Mouse (Mus musculus) lung, postnatal 0 days (tissue): Measurements from ENCODE around the gene Ranbp17. TPM values are rescaled to one million over a fixed set of nuclear protein-coding genes. Genes with fewer than 3 reads are reported as not detected.
A peak's percentile ranks its signal among the peaks of the same experiment; 100 is the strongest.
"Not testable (repeated sequence)": the region's sequence is repeated elsewhere in the genome, so short reads cannot be mapped to it uniquely, and the experiment has no call there.

ENCODE experiments used
- ATAC-seq: fragments of 200-750 bp; cut with Nextera tagmentation; 2 replicates; pipeline ENCODE4 v1.8.0; 2017; ENCODE audit warnings: moderate library complexity
- DNase-seq: peaks from one replicate; pipeline ENCODE4 v3.0.0-alpha.2; 2016; ENCODE audit warnings: low spot score
- H3K27ac ChIP-seq: fragments of 300-500 bp; sonication (generic); 2 replicates; pipeline ENCODE4 v1.5.1; 2014; ENCODE audit warnings: antibody characterized with exemption, mild to moderate bottlenecking, low read length, mixed read lengths
- H3K27me3 ChIP-seq: fragments of 300-500 bp; sonication (generic); replicated peaks from 2 replicates; pipeline ENCODE4 v1.6.1; 2014; ENCODE audit warnings: low read length, mixed read lengths; ENCODE audit not compliant: insufficient read depth
- H3K36me3 ChIP-seq: fragments of 300-500 bp; sonication (generic); 2 replicates; pipeline ENCODE4 v1.6.1; 2014; ENCODE audit warnings: low read length, mixed read lengths; ENCODE audit not compliant: insufficient read depth
- H3K4me1 ChIP-seq: fragments of 300-500 bp; sonication (generic); 2 replicates; pipeline ENCODE4 v1.6.1; 2014; ENCODE audit warnings: antibody characterized with exemption, low read depth, low read length, mixed read lengths; ENCODE audit not compliant: insufficient read depth
- H3K4me2 ChIP-seq: fragments of 300-500 bp; sonication (generic); replicated peaks from 2 replicates; pipeline ENCODE4 v1.6.1; 2014; ENCODE audit warnings: low read depth, mild to moderate bottlenecking, low read length, moderate library complexity, mixed read lengths
- H3K4me3 ChIP-seq: fragments of 300-500 bp; sonication (generic); 2 replicates; pipeline ENCODE4 v1.5.1; 2014; ENCODE audit warnings: low read depth, low read length
- H3K9ac ChIP-seq: fragments of 300-500 bp; sonication (generic); replicated peaks from 2 replicates; pipeline ENCODE4 v1.6.1; 2014; ENCODE audit warnings: low read depth, mild to moderate bottlenecking
- H3K9me3 ChIP-seq: fragments of 300-500 bp; sonication (generic); 2 replicates; pipeline ENCODE4 v1.6.1; 2016; ENCODE audit warnings: low read length, mixed read lengths
- CTCF ChIP-seq: IDR thresholded peaks from 2 replicates; pipeline ENCODE4 v1.5.1; 2016; ENCODE audit warnings: antibody characterized with exemption, mild to moderate bottlenecking
- EP300 ChIP-seq: IDR thresholded peaks from 2 replicates; pipeline ENCODE4 v1.6.1; 2016; ENCODE audit warnings: antibody characterized with exemption, mild to moderate bottlenecking, control low read depth
- WGBS: fragments of 180-500 bp; shearing (Covaris S2); extraction: QIAGEN DNeasy Blood & Tissue Kit; methylation state at CpG from one replicate; pipeline ENCODE4 v1.1.7; 2014; 5-methylcytosine and 5-hydroxymethylcytosine counted together
- polyA plus RNA-seq: library from polyadenylated mRNA; unstranded; fragments of >200 nt; fragmentation: Nextera tagmentation; extraction: Ambion mirVana; gene quantifications from 2 replicates; pipeline ENCODE4 v1.2.1, GENCODE M21; 2015

Gene Ranbp17
- polyA plus RNA-seq, 1 experiment from 2014 or later, result 2.5 TPM

DNA sequence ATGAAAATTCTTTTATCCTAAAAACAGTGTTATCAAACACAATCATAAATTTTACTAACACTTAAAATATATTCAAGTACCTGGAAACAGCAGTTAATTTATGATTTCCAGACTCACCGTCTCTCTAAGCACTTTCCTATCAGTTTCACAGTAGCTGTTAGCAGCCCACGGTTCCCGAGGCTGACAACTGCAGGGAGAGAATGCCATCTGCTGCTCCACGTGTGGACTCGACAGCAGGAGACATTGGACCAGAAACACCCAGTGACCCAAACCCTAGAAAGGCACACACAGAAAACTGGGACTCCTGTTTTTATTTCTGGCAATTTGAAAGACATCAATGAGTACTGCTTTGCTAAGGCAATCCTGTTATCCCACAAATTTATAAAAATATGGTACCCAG is 79.7 kb downstream of the Ranbp17 start:
- H3K27ac ChIP-seq, result no peak overlapping the region
- whole genome bisulfite sequencing, result 25% methylated on average over 5 of the region's 5 CpGs

GRCm38 (mm10) chr11:33428238-33428637 is 85.3 kb downstream of the Ranbp17 start:
- not testable (repeated sequence) for H3K9me3 ChIP-seq, H3K36me3 ChIP-seq, H3K27me3 ChIP-seq, H3K4me3 ChIP-seq, DNase-seq, H3K4me2 ChIP-seq, H3K27ac ChIP-seq, H3K4me1 ChIP-seq, H3K9ac ChIP-seq, ATAC-seq
- 91% methylated on average over 17 of the region's 17 CpGs for WGBS

More for the DNA sequence above, 79.7 kb downstream of the Ranbp17 start:
- ATAC-seq (no peak), DNase-seq (no peak)
- H3K4me3 ChIP-seq, result no peak overlapping the region
- no peak for TF ChIP-seq EP300
- TF ChIP-seq CTCF, result no peak
- no peak overlapping the region for H3K4me2 ChIP-seq
- H3K4me1 ChIP-seq, result no peaks in the 10 kb centered on the region
- H3K9me3 ChIP-seq, result no peaks in the 10 kb centered on the region
- no peaks in the 10 kb centered on the region for H3K27me3 ChIP-seq
- no peak overlapping the region for H3K9ac ChIP-seq
- H3K36me3 ChIP-seq, result no peaks in the 10 kb centered on the region

DNA sequence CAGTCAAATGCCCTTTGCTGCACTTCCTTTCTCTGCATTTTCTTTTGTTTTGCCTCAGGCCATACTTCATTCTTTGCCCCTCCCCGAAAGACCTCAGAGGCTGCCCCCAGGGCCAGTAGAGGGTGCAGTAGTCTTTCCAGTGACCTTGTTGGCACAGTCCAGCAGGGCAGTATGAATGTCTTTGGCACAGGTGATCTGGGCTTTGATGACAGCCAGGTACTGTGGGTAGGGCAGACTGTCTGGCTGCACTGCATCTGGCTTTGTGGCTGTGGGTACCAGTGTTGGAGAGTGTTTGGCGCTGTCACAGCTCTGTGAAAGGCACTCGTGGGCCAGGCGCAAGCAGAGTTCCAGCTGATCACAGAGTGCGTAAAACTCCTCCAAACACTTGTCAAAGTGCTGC is 85.8 kb downstream of the Ranbp17 start:
- WGBS, result 83% methylated on average over 5 of the region's 5 CpGs

GRCm38 (mm10) chr11:33422226-33422625 is 91.3 kb downstream of the Ranbp17 start:
- TF ChIP-seq EP300 (no peak), CTCF (no peak)
- H3K36me3 ChIP-seq, result no peaks in the 10 kb centered on the region
- H3K9me3 ChIP-seq, result no peaks in the 10 kb centered on the region
- H3K27me3 ChIP-seq, result no peaks in the 10 kb centered on the region
- H3K4me3 ChIP-seq, result no peak overlapping the region
- no peaks in the 10 kb centered on the region for H3K4me1 ChIP-seq
- no peak overlapping the region for H3K4me2 ChIP-seq
- H3K27ac ChIP-seq, result no peak overlapping the region
- ATAC-seq (no peak), DNase-seq (no peak)
- 81% methylated on average over 3 of the region's 3 CpGs for WGBS
- H3K9ac ChIP-seq, result no peak overlapping the region

More for the DNA sequence above, 85.8 kb downstream of the Ranbp17 start:
- H3K4me1 ChIP-seq, H3K27me3 ChIP-seq, H3K27ac ChIP-seq, H3K9me3 ChIP-seq, DNase-seq, H3K4me3 ChIP-seq, H3K4me2 ChIP-seq, H3K9ac ChIP-seq, H3K36me3 ChIP-seq: not testable (repeated sequence)
- peak; percentile 32; the same call in 1 of the 2 replicates for ATAC-seq

DNA sequence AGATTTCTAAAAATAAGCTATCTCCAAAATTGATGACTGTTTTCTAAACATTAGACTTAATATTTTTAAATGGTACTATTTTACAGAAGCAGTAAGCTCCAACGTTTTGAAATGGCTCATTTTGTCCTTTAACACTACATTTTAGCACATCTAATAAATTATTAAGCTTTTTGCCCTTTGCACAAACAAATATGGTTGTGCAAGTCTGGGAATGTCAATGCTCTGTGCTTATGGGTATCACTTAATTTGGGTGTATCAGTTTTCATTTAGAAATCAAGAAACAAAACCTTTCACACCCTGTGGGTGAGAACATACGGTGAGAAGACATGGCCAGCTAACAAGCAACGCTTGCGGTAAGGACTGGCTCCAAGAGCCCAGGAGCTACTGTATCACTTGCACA is 108.9 kb downstream of the Ranbp17 start:
- 74% methylated on average over 4 of the region's 4 CpGs for WGBS
- no peak overlapping the region for H3K4me3 ChIP-seq
- no peak for DNase-seq
- no peak overlapping the region for H3K9ac ChIP-seq
- no peaks in the 10 kb centered on the region for H3K27me3 ChIP-seq
- TF ChIP-seq CTCF (no peak), EP300 (no peak)
- no peaks in the 10 kb centered on the region for H3K36me3 ChIP-seq
- no peak for ATAC-seq
- no peaks in the 10 kb centered on the region for H3K9me3 ChIP-seq
- H3K4me1 ChIP-seq, result no peaks in the 10 kb centered on the region
- H3K27ac ChIP-seq, result no peak overlapping the region
- H3K4me2 ChIP-seq, result no peak overlapping the region

GRCm38 (mm10) chr11:33399346-33399745 is 114.2 kb downstream of the Ranbp17 start:
- H3K9ac ChIP-seq, result no peak overlapping the region
- no peak overlapping the region for H3K4me2 ChIP-seq
- H3K36me3 ChIP-seq, result no peaks in the 10 kb centered on the region
- no peak overlapping the region for H3K4me3 ChIP-seq
- 48% methylated on average over 1 of the region's 1 CpGs for WGBS
- no peak overlapping the region for H3K27ac ChIP-seq
- H3K9me3 ChIP-seq, result no peaks in the 10 kb centered on the region
- DNase-seq, result no peak
- TF ChIP-seq EP300, result no peak
- TF ChIP-seq CTCF, result no peak
- H3K27me3 ChIP-seq, result no peaks in the 10 kb centered on the region
- H3K4me1 ChIP-seq, result no peaks in the 10 kb centered on the region
- no peak for ATAC-seq

DNA sequence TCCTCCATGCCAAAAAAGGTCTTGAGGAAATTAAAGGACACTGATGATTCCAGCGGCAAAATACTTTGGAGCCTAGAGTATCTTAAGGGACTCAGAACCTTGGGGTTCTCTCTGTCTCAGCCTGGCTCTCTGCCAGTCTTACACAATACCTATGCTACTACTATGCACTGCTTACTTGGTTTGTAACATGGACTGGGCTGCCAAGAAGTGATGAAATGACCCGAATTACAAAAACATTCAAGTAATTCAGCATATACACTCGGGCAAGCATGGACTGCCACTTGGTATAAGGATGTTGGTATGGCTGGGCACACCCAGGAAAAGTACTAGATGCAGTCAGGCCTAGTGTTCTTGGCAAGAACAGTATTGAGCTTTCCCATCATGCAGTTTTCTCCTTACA is 114.8 kb downstream of the Ranbp17 start:
- Histone ChIP-seq H3K4me1 (no peaks in the 10 kb centered on the region), H3K4me2 (no peak overlapping the region), H3K36me3 (no peaks in the 10 kb centered on the region), H3K9ac (no peak overlapping the region), H3K27ac (no peak overlapping the region), H3K27me3 (no peaks in the 10 kb centered on the region), H3K9me3 (no peaks in the 10 kb centered on the region), H3K4me3 (no peak overlapping the region)
- TF ChIP-seq CTCF (no peak), EP300 (no peak)
- 47% methylated on average over 3 of the region's 3 CpGs for WGBS
- DNase-seq (peak; percentile 86), ATAC-seq (peak; percentile 99)
